Mouse (Mus musculus): ENCODE measurements around the gene Cpeb3.
A peak's percentile ranks its signal among the peaks of the same experiment; 100 is the strongest.
"Not testable (repeated sequence)": the region's sequence is repeated elsewhere in the genome, so short reads cannot be mapped to it uniquely, and the experiment has no call there.

The Cpeb3 gene

DNA sequence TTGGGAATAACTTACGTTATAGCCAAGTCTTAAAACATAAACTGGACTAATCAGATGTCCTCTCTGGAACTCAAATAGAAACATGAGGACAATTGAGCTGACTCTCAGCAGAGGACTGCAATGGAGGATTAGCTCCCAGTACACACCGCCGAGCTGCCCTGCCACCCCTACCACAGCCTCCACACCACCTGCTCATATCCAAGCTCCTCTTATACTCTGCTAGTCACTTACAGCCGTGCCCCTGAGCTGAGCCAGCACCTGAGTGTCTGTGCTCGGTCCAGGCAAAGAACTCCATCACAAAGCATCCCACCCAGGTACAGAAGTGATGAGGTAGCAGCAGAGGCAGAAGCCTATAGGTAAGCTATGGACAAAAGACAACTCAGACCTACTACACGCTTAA is 129.2 kb downstream of the Cpeb3 start:
- DNase-seq (ENCODE audit: low spot score in 2 of 2), result no peak

DNA sequence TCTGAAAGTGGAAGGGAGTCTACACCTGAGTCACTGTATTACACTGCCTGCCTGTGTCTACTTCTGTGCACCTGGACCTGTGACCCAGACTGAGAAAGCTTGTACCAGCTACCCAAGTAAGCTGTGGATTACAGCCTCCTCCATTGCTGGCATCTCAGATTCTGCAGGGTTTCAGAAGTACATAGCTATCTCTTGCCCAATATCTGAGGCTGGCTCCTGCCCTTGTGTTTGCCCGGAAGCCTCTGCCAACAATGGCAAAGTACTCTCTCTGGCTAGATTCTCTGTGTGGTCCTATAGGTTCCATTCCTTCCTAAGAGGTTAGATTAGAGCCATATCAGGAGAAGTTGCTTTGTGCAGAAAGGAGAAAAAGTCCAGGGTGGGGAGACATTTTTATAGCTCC is 129.8 kb downstream of the Cpeb3 start:
- no peak for DNase-seq (ENCODE audit: low spot score in 2 of 2)

DNA sequence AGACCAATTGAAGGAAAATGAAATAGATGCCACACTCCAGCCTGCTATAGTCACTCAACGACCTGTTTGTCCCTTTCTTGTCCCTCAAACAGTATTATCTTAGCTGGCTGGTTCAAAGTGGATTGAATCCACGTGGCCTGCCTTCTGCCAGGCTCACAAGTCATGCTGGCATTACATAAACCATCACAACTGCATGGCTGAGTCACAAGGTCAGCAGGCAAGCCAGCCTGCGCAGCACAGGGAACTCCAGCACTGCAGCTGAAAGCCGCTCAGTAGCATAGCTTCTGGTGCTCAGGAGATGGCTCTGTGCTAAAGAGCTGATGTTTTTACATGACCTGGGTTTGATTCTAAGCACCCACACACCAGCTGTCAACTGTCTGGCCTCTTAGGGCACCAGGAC is 130.3 kb downstream of the Cpeb3 start:
- DNase-seq (ENCODE audit: low spot score in 2 of 2), result no peak

DNA sequence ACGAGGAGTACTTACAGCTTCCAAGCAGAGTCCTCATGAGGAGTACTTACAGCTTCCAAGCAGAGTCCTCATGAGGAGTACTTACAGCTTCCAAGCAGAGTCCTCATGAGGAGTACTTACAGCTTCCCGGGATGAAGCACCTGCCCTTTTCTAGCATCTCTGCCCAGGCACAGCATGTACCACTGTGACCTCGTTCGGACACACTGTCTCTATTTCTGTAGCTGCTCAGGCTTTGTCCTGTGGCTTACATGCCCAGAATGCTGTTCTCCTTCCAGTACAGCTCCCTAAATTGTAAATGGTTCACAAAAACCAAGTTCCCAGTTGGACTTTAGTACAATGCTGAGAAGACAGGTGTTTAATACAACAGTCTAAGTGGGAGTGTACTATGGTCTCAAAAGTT is 131.1 kb downstream of the Cpeb3 start:
- not testable (repeated sequence) for DNase-seq (ENCODE audit: low spot score in 2 of 2)

DNA sequence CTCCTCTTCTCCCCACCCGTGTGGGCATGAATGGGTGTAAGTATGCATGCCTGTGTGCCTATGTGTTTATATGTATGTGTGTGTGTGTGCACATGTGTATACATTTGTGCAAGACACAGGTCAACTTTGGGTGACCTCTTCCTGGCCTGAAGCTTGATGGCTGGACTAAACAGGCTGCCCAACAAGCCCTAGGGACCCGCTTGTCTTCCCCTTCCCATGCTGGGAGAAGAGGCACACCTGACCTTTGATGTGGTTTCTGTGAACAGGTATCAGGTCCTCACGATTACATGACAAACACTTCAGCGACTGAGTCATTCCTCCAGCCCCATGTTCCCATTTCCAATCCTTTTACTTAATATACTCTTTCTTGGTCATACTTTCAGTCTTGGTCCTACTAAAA is 131.8 kb downstream of the Cpeb3 start:
- DNase-seq (ENCODE audit: low spot score in 2 of 2), result no peak

DNA sequence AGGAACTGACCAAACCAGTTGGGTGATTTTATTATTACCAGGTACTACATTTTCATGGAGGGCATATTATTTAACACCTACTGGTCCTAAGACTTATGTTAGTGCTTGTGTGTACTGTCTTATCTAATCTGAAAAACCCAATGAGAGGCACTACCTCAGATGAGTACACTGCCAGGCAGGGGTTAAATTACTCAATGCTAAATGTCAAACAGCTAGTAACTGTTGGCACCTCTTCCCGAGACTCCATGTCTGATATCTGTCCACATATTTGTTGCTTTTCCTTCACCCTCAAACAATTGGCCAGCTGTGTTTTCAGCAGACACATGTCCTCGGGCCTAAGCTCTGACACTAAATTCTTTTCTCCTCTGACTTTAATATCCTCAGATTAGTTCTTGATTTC is 132.3 kb downstream of the Cpeb3 start:
- no peak for DNase-seq (ENCODE audit: low spot score in 2 of 2)

DNA sequence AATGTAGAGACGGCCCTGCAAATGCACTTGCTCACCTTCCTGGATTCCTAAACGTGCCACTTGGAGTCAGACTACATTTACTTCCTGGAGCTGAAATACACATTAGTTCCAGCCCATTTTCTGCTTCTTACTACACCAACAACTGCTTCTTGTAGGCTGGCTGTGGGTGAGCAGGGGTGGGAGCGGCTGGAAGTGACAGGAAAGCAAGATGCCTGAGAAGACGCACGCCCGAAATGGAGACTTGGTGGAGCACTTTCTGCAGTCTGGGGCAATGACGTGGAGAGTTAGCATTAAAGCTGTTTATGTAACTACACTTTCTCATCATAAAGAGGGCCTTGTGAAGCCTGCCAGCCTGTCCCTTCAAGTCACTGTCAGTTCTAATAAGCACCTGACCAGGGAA is 132.7 kb downstream of the Cpeb3 start:
- DNase-seq (ENCODE audit: low spot score in 2 of 2), result no peak

DNA sequence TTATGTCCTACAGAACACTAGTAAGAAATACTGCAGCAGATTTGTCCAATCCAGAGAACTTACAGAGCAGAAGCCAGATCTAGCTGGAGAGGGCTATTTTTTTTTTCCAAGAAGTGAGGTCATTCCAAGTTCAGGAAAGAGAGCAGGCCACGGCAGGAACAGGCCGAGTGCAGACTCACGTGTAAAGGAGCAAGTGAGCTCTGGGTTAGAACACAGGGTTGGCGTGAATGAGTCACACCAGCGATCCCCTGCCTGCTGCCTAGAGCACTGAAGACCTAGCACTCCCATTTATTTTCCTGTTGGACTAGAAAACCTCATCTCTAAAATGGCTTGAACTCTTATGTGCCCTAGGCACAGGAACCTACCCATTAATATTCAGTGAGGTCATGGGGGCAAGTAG is 133.7 kb downstream of the Cpeb3 start:
- DNase-seq (ENCODE audit: low spot score in 2 of 2), result no peak

DNA sequence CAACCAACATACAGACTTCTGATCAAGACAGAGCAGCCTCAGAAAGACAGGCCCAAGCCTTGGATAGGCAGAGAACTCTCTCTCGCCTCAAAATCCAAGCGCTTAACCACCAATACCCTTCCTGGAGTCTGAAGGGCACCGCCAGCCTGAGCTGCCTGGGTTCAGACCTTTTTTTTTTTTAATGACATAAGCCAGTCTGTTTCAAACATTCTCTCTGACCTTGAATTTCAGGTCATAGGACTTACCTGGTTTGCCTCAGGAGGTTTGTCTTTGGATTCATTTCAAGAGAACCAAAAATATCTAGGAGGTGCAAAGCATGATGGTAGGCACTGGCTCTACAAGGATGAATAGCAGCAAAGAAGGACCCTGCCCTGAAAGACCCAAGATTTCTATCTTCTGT is 134.1 kb downstream of the Cpeb3 start:
- no peak for DNase-seq (ENCODE audit: low spot score in 2 of 2)

DNA sequence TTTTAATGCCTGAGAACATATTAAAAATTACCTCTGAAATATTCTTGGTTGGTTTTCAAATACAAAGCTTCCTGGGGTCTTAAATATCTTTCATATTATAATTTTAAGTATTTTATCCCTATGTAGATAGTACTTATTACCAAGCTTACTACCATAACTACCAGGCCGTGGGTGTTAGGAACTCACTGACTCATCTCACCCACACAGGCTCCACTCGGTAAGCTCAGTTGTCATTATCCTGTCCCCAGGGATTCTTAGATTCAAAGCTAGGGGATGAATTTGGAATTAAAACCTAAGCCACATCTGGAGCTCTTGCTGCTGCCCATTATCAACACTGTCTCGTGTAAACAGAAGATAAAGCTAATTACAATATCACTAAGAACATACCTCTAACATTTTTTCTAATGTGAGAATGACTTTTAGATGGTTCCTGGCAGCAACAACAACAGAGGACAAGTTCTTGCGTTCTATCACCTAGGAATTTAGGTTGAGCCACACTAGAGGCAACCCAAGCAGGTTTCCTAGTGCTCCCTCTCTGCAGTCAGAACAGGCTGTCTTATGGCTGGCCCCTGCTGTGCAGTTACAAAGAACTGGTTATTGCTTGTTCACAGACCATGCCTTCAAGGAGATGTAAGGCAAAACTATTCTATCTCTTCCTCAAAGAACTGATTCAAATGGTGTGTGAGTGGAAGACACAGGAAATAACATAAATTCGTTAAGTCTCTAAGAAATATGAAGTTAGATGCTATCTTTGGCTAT is 135.4 kb downstream of the Cpeb3 start:
- no peak for DNase-seq (ENCODE audit: low spot score in 2 of 2)

DNA sequence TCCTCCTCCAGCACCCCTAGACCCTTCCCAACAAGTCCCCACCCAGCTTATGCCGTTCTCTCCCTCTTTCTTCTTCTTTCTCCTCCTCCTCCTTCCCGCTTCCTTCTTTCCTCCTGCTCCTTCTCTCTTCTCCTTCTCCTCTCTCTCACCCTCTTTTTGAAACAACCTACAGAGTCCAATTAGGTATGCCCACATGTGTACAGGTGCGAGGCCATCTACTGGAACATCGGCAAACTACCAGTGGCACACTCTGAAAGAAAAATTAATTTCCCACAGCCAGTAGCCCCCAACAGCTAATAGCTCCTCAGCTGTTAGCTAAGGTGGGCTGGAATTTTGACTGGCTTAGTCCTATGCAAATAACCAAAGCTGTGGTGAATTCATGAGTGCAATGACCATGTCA is 139.2 kb downstream of the Cpeb3 start:
- no peak for DNase-seq (ENCODE audit: low spot score in 2 of 2)

DNA sequence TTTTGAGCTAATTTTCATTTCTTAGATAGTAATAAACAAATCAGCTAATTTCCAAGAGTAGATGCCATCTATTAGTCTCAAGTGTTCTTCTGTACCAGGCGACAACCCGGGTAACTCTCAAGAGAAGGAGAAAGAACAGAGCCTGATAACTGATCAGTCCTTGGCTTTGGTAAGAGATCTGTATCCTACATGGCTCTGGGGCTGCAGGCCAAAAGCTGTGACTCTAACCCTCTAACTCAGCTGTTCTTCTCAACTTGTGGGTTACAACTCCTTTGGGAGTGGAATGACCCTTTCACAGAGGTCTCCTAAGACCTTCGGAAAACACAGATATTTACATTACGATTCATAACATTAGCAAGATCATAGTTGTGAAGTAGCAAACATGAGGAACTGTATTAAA is 148.3 kb downstream of the Cpeb3 start:
- DNase-seq (ENCODE audit: low spot score in 2 of 2), result no peak

DNA sequence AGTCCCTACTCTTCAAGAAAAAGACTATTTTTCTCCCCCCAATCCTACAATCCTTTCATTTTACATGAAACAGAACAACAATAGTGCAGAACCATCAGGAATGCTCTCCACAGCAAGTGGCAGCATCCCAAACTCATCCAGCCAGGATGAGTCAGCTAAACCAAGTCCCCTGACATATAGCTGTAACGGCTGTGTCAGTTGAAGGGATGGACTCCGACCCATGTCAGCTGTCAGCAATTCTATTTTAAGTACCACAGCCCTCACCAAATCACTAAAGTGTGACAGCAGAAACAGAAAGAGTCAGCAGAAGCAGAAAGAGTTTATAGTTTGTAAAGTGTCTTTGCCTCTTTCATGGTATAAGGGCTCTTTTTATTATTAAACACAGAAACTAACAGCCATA is 148.8 kb downstream of the Cpeb3 start:
- DNase-seq (ENCODE audit: low spot score in 2 of 2), result no peak

DNA sequence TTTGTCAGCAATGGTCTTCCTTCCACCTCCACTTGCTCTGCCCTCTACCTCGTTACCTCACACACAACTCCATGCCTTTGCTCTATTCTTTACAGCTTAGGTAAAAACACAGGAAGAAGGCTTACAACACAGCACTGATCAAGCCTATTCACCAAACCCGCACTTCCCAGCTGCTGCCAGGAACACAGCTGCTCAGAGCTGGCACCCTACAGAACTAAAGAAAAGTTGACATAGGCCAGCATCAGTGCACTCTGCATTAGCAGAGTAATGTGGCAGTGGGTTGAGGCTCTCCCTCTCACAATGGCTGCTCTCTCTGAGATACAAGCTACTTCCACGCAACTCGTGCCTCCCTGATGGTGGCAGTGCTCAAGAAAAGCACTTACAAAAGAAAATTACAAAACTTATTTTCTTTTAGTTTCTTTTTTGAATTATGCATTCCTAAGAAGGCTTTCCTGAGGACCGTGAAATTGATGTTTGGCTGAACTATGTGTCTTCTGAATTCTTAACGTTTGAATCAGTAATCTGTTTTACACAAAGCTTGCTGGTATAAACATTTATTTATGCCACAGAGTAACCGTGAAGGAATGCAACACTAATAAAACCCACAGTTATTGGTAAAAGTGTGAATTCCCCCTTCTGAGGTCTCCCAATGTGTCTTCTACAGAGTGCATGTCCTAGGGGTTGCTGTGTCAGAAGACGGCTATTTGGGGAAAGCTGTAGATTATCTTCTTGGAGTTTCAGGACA is 151.1 kb downstream of the Cpeb3 start:
- no peak for DNase-seq (ENCODE audit: low spot score in 2 of 2)

DNA sequence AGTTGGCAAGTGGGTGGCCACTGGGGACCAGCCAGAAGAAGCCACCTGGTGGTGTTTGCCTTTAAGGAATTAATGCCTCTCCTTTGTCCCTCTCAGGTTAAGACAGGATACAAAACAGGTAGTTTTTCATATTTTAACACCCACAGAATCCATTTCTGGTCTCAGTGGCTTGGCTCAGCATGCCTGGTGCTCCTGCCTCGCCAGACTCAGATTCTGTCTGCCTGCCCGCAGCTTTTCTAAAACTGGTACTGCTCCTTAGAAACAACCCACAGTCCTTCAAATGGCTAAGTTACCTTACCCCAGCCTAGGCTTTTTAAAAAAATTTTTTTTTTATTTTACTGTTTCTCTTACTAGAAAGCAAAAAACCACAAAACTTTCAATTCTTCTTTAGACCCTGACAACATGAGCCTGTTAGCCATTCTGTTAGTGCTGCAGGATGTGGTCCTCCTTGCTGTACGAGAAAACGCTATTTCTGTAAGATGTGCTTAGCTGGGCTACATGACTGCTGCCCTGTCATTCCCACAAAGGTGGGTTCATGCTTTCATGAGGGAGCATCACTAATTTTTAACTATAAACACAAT is 152.3 kb downstream of the Cpeb3 start:
- no peak for DNase-seq (ENCODE audit: low spot score in 2 of 2)

DNA sequence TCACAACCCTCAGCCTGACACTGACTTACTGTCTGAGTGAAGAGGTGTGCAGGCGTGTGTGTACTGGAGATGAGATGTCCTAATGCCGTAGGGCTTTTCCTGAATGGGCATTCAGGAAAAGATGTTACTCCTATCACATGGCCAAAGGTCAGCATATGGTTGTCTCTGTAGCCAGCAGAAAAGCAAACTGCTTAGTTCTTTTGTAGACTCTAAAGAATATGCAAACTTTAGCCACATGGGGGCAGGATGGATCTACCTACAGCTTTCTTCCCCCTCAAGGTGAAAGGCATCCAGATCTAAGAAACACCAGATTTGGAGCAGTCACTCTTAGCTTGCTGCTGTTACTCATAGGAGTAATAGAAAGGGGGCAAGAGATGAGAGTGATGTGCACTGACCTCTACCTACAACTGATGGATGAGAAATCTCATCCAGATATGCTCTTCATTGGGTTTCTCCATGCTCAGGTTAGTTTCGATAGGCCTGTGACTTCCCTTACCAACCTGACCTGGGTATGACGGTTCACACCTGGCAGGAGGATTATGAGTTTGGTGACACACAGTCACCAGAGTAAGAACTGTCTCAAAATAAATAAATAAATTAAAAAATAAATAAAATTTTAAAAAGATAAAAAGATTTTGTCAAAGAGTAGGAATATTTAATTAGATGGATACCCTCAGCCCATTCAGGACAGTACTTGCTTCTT is 157.6 kb downstream of the Cpeb3 start:
- DNase-seq (ENCODE audit: low spot score in 2 of 2), result peak in 1 of 2 experiments; percentile 27

DNA sequence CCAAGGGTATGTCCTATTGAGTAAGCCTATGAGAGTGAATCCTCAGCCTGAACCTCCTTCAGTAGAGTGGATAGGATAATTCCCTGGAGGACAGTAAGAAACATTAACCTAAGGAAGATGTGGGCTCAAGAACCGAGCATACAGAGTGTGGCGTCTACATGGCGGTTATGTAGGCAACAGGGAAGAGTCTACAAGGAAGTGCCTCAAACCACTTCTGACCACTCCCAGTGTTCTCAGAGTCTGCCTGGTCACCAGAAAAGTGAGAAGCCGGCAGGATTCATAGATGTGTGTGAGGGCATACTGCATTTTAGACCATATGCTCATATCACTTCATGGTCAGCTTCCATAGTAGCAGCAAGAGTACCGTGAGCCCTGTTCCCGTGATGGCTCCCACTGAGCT is 159.9 kb downstream of the Cpeb3 start:
- DNase-seq (ENCODE audit: low spot score in 2 of 2), result no peak

DNA sequence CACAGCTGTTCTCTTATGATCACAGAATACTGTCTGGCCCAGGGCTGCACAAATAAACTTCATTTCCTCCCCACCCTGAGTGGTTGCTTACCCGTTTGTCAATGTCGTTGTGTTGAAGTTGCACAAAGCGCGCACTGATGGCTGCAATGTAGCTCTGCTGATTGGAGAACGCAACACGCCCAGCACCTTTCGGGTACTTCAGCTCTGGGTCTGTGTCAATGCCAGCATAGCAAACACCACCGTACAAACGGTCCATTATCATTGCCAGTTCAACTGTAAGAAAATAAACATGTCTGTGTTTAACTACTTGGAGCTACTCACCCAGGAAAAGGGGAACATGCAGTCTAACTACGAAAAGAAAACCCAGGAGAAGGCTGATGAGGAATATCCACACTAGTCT is 164.0 kb downstream of the Cpeb3 start:
- DNase-seq (ENCODE audit: low spot score in 2 of 2), result no peak

DNA sequence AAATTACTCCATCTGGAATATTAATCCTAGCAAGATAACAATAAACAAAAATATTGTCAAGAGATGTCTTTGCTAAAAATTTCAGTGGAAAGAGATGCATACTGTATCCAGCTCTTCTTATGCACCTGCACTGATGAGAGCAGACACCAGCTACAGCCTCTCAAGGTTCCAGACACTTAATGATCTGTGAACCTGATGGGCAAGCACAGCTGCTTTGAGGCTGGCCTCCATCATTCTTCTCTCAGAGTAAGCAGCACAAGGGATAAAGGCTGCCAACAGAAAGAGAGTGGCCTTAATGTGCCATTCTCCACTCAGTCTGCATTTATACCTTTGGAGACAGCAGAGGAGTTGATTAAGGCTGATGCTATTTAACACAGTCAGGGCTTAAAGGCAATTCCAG is 167.5 kb downstream of the Cpeb3 start:
- DNase-seq (ENCODE audit: low spot score in 2 of 2), result no peak

DNA sequence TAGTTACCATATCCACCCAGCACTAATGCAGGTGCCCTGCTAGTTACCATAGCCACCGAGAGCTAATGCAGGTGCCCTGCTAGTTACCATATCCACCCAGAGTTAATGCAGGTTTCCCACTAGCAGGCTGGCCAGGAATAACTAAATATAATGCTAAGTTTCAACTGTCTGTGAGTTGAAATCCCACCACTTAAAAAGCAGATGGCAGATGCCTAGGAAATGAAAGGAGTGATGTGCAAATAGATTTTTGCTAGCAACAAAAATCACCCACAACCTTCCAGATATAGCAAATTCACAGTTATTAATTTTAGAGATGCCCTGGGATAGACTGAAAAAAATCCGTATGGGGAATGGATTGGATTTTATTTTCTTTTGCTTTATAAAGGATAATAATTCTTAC is 176.0 kb downstream of the Cpeb3 start:
- no peak for DNase-seq (ENCODE audit: low spot score in 2 of 2)

DNA sequence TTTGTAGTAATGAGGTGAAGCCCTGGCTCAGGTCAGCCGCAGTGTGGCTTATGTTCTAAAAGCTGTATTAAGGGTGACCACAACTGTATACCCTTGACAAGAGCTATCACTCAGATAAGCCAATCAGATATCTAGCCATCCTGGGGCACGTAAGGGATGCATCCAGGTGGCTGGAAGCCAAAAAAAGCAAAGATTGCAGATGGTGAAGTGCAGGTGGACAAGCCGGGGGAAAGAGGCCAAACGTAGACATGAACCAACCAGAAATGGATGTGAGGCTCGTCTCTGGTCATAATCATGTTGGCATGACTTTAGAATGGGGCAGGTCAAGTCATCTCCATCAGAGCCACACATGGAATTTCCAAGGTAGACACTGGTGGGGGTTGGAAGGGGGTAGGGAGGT is 177.0 kb downstream of the Cpeb3 start:
- DNase-seq (ENCODE audit: low spot score in 2 of 2), result no peak

DNA sequence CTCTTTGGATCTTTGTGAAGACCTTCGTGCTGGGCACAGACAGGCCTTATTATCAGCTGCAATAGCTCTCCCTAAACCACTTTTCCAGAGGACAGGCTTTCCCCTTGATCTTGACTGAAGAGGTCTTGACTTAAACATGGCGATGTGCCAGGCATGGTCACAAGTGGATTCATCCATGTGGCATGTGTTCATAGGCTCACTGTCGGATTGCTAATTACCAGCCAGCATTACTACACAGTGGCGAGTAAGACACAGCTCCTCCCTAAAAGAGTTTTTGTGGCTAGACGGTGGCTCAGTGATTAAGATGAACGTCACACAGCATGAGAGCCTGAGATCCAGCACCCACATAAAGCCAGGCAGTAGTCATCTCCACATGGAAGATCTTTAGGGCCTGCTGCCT is 178.6 kb downstream of the Cpeb3 start:
- no peak for DNase-seq (ENCODE audit: low spot score in 2 of 2)

DNA sequence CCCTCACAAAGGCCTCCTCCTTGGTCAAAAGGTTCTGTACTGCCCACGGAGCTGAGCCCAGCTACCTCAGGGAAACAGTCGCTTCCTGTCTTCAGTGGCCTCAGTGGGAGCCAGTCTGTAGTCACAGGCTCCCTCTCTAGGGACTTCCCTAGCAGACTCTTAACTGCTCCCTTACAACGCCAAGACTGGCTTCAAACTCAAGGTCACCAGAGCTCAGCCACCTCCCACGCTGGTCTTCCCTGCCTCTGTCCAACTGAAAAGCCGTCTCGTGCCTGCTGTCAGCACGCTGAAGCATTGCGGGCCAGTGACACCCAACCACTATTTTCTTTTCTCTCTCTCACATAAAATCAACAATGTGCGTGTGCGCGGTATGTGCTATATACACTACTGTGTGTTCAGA is 182.0 kb downstream of the Cpeb3 start:
- no peak for DNase-seq (ENCODE audit: low spot score in 2 of 2)
